Mouse (Mus musculus): Measurements from ENCODE around the gene Spc25.

The Spc25 gene

DNA sequence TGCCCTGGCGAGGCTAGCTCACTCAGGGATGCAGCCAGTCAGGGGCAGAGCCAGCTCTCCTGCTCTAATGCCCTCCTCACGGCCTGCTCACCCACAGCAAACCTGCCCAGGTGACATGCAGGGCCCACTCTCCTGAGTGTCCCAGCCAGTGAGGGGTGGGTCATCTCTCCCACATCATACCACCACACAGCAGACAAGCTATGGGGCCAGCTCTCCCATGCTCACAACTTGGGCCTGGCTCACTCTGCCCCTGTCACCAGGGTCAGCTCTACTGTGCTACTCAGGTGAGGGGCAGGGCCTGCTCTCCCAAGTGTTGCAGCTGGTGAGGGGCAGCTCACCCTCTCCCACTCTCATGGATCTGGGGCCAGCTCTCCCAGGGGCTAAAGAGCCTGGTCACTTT lies 18.0 kb downstream of the Spc25 start:
- no peak for DNase-seq (ENCODE audit: low read depth, low spot score)

DNA sequence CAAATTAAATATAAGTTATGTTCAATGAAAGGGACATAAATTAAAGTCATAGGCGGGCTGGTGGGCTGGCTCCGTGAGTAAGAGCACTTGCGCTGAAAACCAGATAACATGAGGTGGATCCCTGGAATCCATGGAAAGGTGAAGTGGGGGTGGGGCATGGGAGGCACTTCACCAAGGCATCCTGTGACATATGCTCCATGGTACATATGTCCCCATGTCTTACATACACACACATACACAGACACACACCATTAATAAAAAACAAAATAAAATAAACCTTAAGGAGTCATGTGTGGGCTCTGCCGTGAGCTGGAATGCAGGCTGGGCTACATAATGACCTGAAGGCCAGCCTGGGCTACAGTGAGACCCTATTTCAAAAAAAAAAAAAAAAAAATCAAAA lies 26.3 kb downstream of the Spc25 start:
- no peak for DNase-seq (ENCODE audit: low read depth, low spot score)

DNA sequence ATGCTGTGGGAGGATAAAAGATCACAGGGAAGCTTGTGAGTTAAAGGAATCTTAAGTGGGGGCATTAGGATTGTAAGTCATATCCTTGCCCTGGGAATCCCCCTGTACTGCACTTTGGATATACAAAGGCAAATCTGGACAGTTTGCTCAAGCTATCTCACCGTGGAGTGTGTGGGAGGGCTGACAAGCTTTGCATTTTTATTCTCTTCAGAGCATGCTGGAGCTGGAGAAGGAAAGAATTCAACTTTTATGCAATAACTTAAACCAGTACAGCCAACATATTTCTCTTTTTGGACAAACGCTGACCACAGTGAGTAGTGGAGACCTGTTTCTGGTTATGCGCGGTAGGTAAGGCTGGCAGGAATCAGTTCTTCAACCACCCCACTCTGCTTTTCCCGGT lies 30.7 kb downstream of the Spc25 start:
- no peak for DNase-seq (ENCODE audit: low read depth, low spot score)

- DNase-seq (ENCODE audit: low read depth, low spot score), result no peak
Measured at GRCm38 (mm10) chr2:69170395-69171077, 35.5 kb downstream of the Spc25 start.

- DNase-seq (ENCODE audit: low read depth, low spot score), result no peak
Measured at GRCm38 (mm10) chr2:69158907-69159306, 47.1 kb downstream of the Spc25 start.

GRCm38 (mm10) chr2:69156283-69156682 lies 49.7 kb downstream of the Spc25 start:
- DNase-seq (ENCODE audit: low read depth, low spot score), result no peak

DNA sequence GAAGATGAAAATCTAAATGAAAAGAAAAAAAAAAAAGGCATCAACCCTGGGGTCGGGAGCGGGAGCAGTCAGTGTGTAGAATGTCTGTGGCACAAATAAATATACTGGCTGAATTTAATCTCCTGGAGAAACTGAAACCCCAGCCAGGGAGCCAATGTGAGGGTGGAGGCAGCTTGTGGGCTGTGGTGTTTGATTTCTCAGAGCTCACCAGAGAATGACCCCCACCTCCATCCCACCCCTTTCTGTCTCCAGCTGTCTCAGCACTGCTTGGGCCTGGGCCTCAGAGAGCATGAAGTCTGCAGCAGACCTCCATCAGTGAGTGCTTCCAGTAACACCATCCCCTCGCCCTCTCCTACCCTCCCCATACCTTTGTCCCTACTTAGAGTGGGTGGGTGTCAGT lies 50.1 kb downstream of the Spc25 start:
- DNase-seq (ENCODE audit: low read depth, low spot score), result no peak

DNA sequence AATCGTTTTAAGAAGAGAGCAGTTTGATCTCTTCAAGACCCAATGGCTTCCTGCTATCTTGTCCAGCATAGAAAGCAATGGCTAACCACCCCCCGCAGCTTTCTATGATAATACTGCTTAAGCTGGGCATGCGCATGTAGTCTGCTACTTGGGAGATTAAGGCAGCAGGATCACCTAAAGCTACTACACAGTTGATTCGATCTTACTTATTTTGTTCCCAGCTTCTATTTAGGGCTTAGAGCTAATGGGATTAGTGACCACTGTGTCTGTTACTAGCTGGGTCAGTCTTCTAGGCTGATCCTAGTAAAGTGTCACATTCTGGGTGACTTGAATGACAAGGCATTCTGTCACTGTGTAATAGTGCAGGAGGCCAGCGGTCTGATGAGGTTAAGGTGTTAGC lies 55.2 kb downstream of the Spc25 start:
- DNase-seq (ENCODE audit: low read depth, low spot score), result no peak

GRCm38 (mm10) chr2:69149154-69149553 lies 56.8 kb downstream of the Spc25 start:
- DNase-seq (ENCODE audit: low read depth, low spot score), result no peak

GRCm38 (mm10) chr2:69148691-69149090 lies 57.3 kb downstream of the Spc25 start:
- no peak for DNase-seq (ENCODE audit: low read depth, low spot score)

Data from embryo, embryonic 11.5 days (tissue).